Mouse (Mus musculus) CH12.LX (cell line): ENCODE data around the gene Lhb.

Source experiments
- CTCF ChIP-seq, 2 experiments: IDR thresholded peaks in 1 of 2; conservative IDR thresholded peaks in 1 of 2; 2 replicates each; pipeline ENCODE4 v1.5.1; 2011 to 2012; ENCODE audit warnings: low read depth in 2 of 2, low read length in 2 of 2, improper control_type of control experiment in 1 of 2, inconsistent platforms in 1 of 2, mild to moderate bottlenecking in 1 of 2, moderate library complexity in 1 of 2
- MAFK ChIP-seq: IDR thresholded peaks from 2 replicates; pipeline ENCODE4 v1.6.1; 2011; ENCODE audit warnings: low read length, improper control_type of control experiment; ENCODE audit not compliant: insufficient replicate concordance
- MAX ChIP-seq: IDR thresholded peaks from 2 replicates; pipeline ENCODE4 v1.6.1; 2011; ENCODE audit warnings: low read length, improper control_type of control experiment
- ZNF384 ChIP-seq: IDR thresholded peaks from 2 replicates; pipeline ENCODE4 v1.6.1; 2012; ENCODE audit warnings: low read depth, low read length, improper control_type of control experiment, inconsistent platforms

GRCm38 (mm10) chr7:45467090-45467670, 46.6 kb downstream of the Lhb start:
- TF ChIP-seq MAFK, result no peak
- no peak for TF ChIP-seq CTCF (conservative IDR thresholded peaks at IDR 0.05 in 1 of 2, IDR thresholded peaks at IDR 0.05 in 1 of 2; ENCODE audit: low read depth in 2 of 2, low read length in 2 of 2)
- TF ChIP-seq MAX, result no peak
- no peak; the same call in 1 of the 2 replicates for TF ChIP-seq ZNF384
